Mouse (Mus musculus): ENCODE data around the gene Ogfod1. TPM values are rescaled to one million over a fixed set of nuclear protein-coding genes. Genes with fewer than 3 reads are reported as not detected.

The Ogfod1 gene
- polyA plus RNA-seq (2012): 8.3 and 8.5 TPM in 2 replicates

DNA sequence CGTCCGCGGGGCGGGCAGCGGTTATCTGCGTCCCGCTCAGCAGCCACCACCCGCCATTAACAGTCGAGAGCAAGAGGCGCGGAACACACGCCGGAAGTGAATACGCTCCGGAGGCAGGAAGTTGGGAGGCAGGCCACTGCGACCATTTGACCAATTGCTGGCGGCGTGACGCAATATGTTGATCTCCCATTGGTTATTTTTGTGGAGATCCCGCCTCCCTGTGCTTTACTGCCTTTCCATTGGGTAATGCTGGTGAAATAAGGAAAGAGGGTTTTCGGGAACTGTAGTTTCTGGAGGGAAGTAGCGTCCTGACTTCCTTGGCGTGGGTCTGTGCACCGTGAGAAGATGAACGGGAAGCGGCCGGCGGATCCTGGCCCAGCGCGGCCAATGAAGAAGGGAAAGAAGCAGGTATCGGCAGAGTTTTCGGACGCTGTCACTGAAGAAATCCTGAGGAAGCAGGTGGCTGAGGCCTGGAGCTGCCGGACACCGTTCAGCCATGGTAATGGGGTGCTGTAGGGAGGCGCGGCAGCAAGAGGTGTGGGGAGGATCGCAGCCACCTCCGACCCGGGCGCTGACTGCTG is at the start of gene Ogfod1, which contains the start of gene Nudt21:
Gene Ogfod1, plus strand, starts transcription at position 255 of the 581 bp plus-strand sequence.
Gene Nudt21, minus strand, starts transcription at position 88 of the 581 bp plus-strand sequence.

DNA sequence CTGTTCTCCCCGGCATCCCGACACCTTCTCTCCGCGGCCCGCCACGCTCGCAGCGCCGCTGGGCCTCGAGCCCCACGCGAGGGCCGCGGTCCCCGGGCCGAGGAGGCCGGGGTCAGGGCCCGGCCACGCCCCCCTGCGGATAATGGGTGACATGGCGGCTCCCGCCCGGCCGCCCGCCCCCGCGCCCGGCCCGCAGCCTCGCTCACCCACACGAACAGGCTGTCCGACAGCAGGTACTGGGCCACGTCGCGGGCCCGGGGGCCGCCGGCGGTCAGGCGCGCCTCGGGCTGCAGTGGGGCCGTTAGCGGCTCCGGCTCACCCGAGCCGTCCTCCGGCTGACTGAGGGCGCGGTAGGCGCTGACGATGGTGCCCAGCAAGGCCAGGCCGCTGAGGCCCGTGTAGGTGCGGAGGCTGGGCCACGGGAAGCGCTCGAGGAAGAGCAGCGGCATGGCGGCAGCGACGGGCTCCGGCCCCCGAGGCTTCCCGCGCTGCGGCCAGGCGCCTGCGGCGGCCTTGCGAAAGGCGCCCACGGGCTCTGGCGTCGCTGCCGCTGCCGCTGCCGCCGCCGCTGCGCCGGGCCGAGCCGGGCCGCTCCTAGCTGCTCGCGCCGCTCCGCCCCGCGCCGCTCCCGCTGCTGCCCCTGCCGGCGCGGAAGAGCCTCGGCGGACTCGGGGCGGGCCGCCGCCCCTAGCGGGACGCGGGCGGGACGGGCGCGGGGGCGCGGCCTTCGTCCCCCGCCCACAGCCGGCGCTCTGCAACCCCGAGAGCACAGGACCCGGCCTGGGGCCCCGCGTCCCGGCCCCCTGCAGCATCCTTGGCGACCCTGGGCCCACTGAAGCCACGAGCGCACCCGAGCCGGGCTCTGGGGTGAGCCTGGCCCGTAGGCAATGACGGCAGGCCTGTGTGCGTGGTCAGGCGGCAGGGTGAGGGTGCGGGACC is 24.7 kb upstream of the Ogfod1 start, which contains the start of gene Amfr:
Gene Amfr, minus strand, starts transcription at position 830 of the 939 bp plus-strand sequence.

DNA sequence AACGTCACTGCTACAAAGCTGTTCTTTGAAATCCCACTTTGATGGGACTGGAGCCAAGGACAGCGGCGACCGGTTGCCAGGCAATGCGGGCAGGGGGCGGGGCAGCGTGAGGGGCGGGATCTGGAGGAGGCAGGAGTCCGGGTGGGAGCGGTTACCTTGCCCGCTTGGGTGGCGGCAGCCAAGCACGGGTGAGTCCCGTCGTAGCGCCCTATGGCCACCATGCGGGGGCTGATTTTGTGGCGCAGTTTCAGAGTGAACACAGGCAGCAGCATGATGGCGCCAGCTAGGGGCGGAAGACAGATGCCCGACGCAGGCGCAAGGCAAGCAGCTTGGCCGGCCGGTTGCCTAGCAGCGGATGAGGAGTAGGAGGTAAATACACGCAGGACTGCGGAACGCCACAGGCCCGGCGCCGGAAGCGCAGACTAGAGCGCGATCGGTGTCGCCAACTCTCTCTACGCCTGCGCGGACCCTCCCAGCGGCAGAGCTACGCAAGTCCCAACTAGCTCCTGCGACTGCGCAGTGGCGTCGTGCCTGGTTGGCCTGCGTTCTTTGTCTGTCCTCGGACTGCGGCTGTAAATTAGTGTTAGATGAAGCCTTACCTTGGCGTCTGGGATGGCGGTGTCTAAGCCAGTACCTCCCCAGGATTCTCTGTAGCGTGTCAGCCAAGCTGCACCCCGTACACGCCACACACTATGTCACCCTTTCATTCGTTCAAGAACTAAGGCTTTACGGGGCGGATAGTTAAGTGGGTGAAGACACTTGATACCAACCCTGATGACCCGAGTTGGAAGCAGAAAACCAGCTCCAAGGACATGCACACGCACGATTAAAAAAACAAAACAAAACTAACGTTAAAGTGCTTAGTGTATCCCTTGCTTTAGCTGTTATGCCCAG is 61.3 kb downstream of the Ogfod1 start, which contains the start of gene Bbs2:
Gene Bbs2, minus strand, starts transcription at position 848 of the 894 bp plus-strand sequence.

Other genes starting within 250 kb of the Ogfod1 start
- gene Gnao1, start 227.2 kb upstream of the Ogfod1 start, polyA plus RNA-seq (2012): 0.16 and 0.51 TPM in 2 replicates
- 32.7 and 42.6 TPM in 2 replicates for gene Amfr, start 24.4 kb upstream of the Ogfod1 start, polyA plus RNA-seq (2012)
- 356 and 405 TPM in 2 replicates for gene Nudt21, start 167 bp upstream of the Ogfod1 start, polyA plus RNA-seq (2012)
- gene Bbs2, start 61.7 kb downstream of the Ogfod1 start, polyA plus RNA-seq (2012): 1.6 and 2.4 TPM in 2 replicates
- gene Mt4, start 100.0 kb downstream of the Ogfod1 start, polyA plus RNA-seq (2012): not detected in 2 replicates
- gene Mt3, start 115.4 kb downstream of the Ogfod1 start, polyA plus RNA-seq (2012): not detected in 2 replicates
- 202 and 221 TPM in 2 replicates for gene Mt2, start 135.5 kb downstream of the Ogfod1 start, polyA plus RNA-seq (2012)
- gene Mt1, start 141.9 kb downstream of the Ogfod1 start, polyA plus RNA-seq (2012): 194 and 264 TPM in 2 replicates
- gene Nup93, start 177.4 kb downstream of the Ogfod1 start, polyA plus RNA-seq (2012): 4.5 and 5.2 TPM in 2 replicates

All from megakaryocyte-erythroid progenitor cell, adult 5 weeks (primary cell).